Mouse (Mus musculus) layer of hippocampus, adult 9-10 months (tissue): Measurements from ENCODE around the gene Elmo2.
A peak's percentile ranks its signal among the peaks of the same experiment; 100 is the strongest.

Experiments used
- DNase-seq: peaks from one replicate; pipeline ENCODE4 v3.0.0; 2022; ENCODE audit warnings: low spot score

Gene Elmo2

GRCm38 (mm10) chr2:165323484-165323883 is 2.8 kb downstream of the Elmo2 start:
- DNase-seq = no peak

GRCm38 (mm10) chr2:165321981-165322735 is 4.1 kb downstream of the Elmo2 start:
- DNase-seq = no peak

GRCm38 (mm10) chr2:165321381-165321888 is 4.8 kb downstream of the Elmo2 start:
- no peak for DNase-seq

- no peak for DNase-seq
Measured at GRCm38 (mm10) chr2:165320531-165321150, 5.6 kb downstream of the Elmo2 start.

- DNase-seq = no peak
Measured at GRCm38 (mm10) chr2:165319503-165319902, 6.8 kb downstream of the Elmo2 start.

GRCm38 (mm10) chr2:165318941-165319340 is 7.3 kb downstream of the Elmo2 start:
- no peak for DNase-seq

GRCm38 (mm10) chr2:165317621-165318263 is 8.5 kb downstream of the Elmo2 start:
- no peak for DNase-seq

- DNase-seq = peak; percentile 70
Measured at GRCm38 (mm10) chr2:165316837-165317473, 9.3 kb downstream of the Elmo2 start.

GRCm38 (mm10) chr2:165316204-165316603 is 10.1 kb downstream of the Elmo2 start:
- no peak for DNase-seq

GRCm38 (mm10) chr2:165314197-165314596 is 12.1 kb downstream of the Elmo2 start:
- no peak for DNase-seq

GRCm38 (mm10) chr2:165312381-165312780 is 13.9 kb downstream of the Elmo2 start:
- DNase-seq = no peak

- DNase-seq = no peak
Measured at GRCm38 (mm10) chr2:165311577-165311976, 14.7 kb downstream of the Elmo2 start.

- DNase-seq = no peak
Measured at GRCm38 (mm10) chr2:165310818-165311425, 15.4 kb downstream of the Elmo2 start.

- no peak for DNase-seq
Measured at GRCm38 (mm10) chr2:165307801-165308200, 18.5 kb downstream of the Elmo2 start.

GRCm38 (mm10) chr2:165305438-165305837 is 20.8 kb downstream of the Elmo2 start:
- DNase-seq = no peak

GRCm38 (mm10) chr2:165304819-165305218 is 21.5 kb downstream of the Elmo2 start:
- no peak for DNase-seq

GRCm38 (mm10) chr2:165303354-165304012 is 22.8 kb downstream of the Elmo2 start:
- no peak for DNase-seq

- no peak for DNase-seq
Measured at GRCm38 (mm10) chr2:165301409-165301808, 24.9 kb downstream of the Elmo2 start.

GRCm38 (mm10) chr2:165300885-165301284 is 25.4 kb downstream of the Elmo2 start:
- DNase-seq = no peak

- no peak for DNase-seq
Measured at GRCm38 (mm10) chr2:165300424-165300823, 25.9 kb downstream of the Elmo2 start.

- no peak for DNase-seq
Measured at GRCm38 (mm10) chr2:165297429-165297828, 28.9 kb downstream of the Elmo2 start.
